Mouse (Mus musculus) intestine, embryonic 16.5 days (tissue): Measurements from ENCODE around the gene Tent4b. TPM values are rescaled to one million over a fixed set of nuclear protein-coding genes. Genes with fewer than 3 reads are reported as not detected.

ENCODE experiments used
- ATAC-seq: fragments of 200-750 bp; cut with Nextera tagmentation; 2 replicates; pipeline ENCODE4 v1.8.0; 2017; ENCODE audit warnings: moderate TSS enrichment, moderate library complexity
- H3K27ac ChIP-seq: fragments of 300-500 bp; sonication (generic); 2 replicates; pipeline ENCODE4 v1.5.1; 2014; ENCODE audit warnings: mild to moderate bottlenecking, low read length
- H3K27me3 ChIP-seq: fragments of 300-500 bp; sonication (generic); replicated peaks from 2 replicates; pipeline ENCODE4 v1.6.1; 2014; ENCODE audit warnings: low read length, control low read depth, mixed read lengths; ENCODE audit not compliant: control insufficient read depth, insufficient read depth
- H3K36me3 ChIP-seq: fragments of 300-500 bp; sonication (generic); 2 replicates; pipeline ENCODE4 v1.6.1; 2014; ENCODE audit warnings: low read length, control low read depth; ENCODE audit not compliant: control insufficient read depth, insufficient read depth
- H3K4me1 ChIP-seq: fragments of 300-500 bp; sonication (generic); 2 replicates; pipeline ENCODE4 v1.6.1; 2014; ENCODE audit warnings: low read length, control low read depth, mixed read lengths; ENCODE audit not compliant: control insufficient read depth, insufficient read depth
- H3K4me2 ChIP-seq: fragments of 300-500 bp; sonication (generic); 2 replicates; pipeline ENCODE4 v1.6.1; 2014; ENCODE audit warnings: low read depth, low read length, control low read depth
- H3K4me3 ChIP-seq: fragments of 300-500 bp; sonication (generic); 2 replicates; pipeline ENCODE4 v1.5.1; 2014; ENCODE audit warnings: mild to moderate bottlenecking, low read length
- H3K9ac ChIP-seq: fragments of 300-500 bp; sonication (generic); 2 replicates; pipeline ENCODE4 v1.6.1; 2014; ENCODE audit warnings: low read depth, low read length
- H3K9me3 ChIP-seq: fragments of 300-500 bp; sonication (generic); 2 replicates; pipeline ENCODE4 v1.6.1; 2016; ENCODE audit warnings: low read length, control low read depth; ENCODE audit not compliant: control insufficient read depth
- WGBS: fragments of 180-500 bp; shearing (Covaris S2); extraction: QIAGEN DNeasy Blood & Tissue Kit; methylation state at CpG from one replicate; pipeline ENCODE4 v1.1.7; 2014; 5-methylcytosine and 5-hydroxymethylcytosine counted together
- polyA plus RNA-seq: library from polyadenylated mRNA; unstranded; fragments of >200 nt; fragmentation: Nextera tagmentation; extraction: Ambion mirVana; gene quantifications from 2 replicates; pipeline ENCODE4 v1.2.1, GENCODE M21; 2015

Gene Tent4b
- polyA plus RNA-seq, 1 experiment from 2014 or later, result 3.4 TPM

DNA sequence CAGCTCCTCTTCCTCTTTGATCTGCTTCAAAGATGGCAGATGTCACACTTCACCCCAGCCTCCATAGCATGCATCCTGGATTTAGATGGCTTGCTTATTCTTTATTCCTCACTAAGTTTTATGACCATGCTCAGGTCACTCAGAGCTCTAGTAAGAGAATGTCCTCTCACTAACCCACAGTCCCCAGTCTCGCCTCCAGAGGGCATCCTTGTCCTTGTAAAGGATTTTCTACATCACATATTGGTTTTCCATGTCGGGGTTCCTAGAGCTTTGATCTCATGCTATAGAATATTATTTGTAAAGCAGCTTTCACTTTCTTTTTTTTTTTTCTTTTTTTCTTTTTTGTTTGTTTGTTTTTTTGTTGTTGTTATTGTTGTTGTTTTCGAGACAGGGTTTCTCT, 53.8 kb downstream of the Tent4b start:
- no peak for ATAC-seq

GRCm38 (mm10) chr8:88254957-88255356, 55.9 kb downstream of the Tent4b start:
- H3K4me3 ChIP-seq, result no peak overlapping the region
- H3K9ac ChIP-seq, result no peak overlapping the region
- H3K36me3 ChIP-seq, result peaks cover 4% of the 10 kb centered on the region
- no peaks in the 10 kb centered on the region for H3K4me1 ChIP-seq
- no peak for ATAC-seq
- H3K4me2 ChIP-seq, result no peak overlapping the region
- no peak overlapping the region for H3K27ac ChIP-seq
- WGBS, result 88% methylated on average over 7 of the region's 7 CpGs
- no peaks in the 10 kb centered on the region for H3K27me3 ChIP-seq
- H3K9me3 ChIP-seq, result no peaks in the 10 kb centered on the region

More for the DNA sequence above, 53.8 kb downstream of the Tent4b start:
- Histone ChIP-seq H3K36me3 (peaks cover 4% of the 10 kb centered on the region), H3K4me3 (no peak overlapping the region), H3K4me2 (no peak overlapping the region), H3K27ac (no peak overlapping the region), H3K27me3 (no peaks in the 10 kb centered on the region), H3K9me3 (no peaks in the 10 kb centered on the region), H3K9ac (no peak overlapping the region), H3K4me1 (no peaks in the 10 kb centered on the region)
- 81% methylated on average over 3 of the region's 3 CpGs for WGBS

- ATAC-seq, result no peak
- WGBS, result 61% methylated on average over 6 of the region's 6 CpGs
- H3K27ac ChIP-seq, result no peak overlapping the region
Observed at GRCm38 (mm10) chr8:88258024-88258423, 59.0 kb downstream of the Tent4b start.

DNA sequence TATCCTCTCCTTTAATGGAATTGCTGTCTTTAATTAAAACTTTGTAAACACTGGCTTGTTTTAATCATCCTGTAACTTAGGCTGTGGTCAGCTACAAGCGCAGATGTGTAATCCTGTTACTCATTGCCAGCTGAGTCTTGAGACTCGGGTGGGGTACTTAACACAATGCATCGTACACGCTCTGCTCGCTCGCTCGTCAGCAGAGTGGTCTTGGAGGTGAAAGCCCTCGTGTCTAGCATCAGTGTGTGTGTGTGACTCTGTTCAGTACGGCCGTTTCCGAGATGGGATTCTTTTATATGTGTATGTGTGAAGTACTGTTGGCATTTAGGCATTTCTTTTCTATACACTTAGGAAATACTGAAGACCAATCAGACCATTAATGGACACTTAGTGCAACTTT, 59.5 kb downstream of the Tent4b start:
- Histone ChIP-seq H3K27me3 (no peaks in the 10 kb centered on the region), H3K9me3 (no peaks in the 10 kb centered on the region), H3K4me3 (no peak overlapping the region), H3K36me3 (no peaks in the 10 kb centered on the region; the same call in 1 of the 2 replicates), H3K27ac (no peak overlapping the region), H3K4me1 (no peaks in the 10 kb centered on the region), H3K4me2 (no peak overlapping the region), H3K9ac (no peak overlapping the region)
- 84% methylated on average over 11 of the region's 11 CpGs for WGBS
- ATAC-seq, result no peak

More at GRCm38 (mm10) chr8:88258024-88258423, 59.0 kb downstream of the Tent4b start:
- Histone ChIP-seq H3K9me3 (no peaks in the 10 kb centered on the region), H3K9ac (no peak overlapping the region), H3K4me2 (no peak overlapping the region), H3K4me3 (no peak overlapping the region), H3K27me3 (no peaks in the 10 kb centered on the region), H3K36me3 (no peaks in the 10 kb centered on the region; the same call in 1 of the 2 replicates), H3K4me1 (no peaks in the 10 kb centered on the region)

DNA sequence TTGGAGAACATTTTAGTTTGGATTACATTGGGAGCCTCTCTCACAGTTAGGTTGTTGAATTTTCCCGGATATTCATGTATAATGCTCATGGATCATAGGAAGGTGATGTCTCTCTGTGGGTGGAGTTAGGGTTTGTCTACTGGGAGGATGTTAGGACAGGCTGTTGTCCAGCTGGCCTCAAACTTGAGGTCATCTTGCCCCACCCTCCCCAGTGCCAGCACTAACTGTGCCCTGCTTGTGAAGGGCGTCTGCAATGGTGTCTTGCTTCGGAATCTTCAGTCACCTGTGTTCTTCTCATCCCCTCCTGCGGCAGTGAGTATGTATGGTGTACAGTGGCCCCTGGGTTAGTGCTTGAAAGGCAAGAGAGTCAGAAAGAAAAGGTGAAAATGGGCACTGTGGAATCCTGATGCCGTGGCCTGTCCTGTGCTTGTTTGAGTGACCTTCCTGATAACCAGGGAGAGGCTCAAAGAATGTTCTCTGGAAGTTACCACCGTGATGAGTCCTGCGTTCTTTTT, 61.5 kb downstream of the Tent4b start:
- no peak for ATAC-seq
- WGBS, result 83% methylated on average over 7 of the region's 7 CpGs

DNA sequence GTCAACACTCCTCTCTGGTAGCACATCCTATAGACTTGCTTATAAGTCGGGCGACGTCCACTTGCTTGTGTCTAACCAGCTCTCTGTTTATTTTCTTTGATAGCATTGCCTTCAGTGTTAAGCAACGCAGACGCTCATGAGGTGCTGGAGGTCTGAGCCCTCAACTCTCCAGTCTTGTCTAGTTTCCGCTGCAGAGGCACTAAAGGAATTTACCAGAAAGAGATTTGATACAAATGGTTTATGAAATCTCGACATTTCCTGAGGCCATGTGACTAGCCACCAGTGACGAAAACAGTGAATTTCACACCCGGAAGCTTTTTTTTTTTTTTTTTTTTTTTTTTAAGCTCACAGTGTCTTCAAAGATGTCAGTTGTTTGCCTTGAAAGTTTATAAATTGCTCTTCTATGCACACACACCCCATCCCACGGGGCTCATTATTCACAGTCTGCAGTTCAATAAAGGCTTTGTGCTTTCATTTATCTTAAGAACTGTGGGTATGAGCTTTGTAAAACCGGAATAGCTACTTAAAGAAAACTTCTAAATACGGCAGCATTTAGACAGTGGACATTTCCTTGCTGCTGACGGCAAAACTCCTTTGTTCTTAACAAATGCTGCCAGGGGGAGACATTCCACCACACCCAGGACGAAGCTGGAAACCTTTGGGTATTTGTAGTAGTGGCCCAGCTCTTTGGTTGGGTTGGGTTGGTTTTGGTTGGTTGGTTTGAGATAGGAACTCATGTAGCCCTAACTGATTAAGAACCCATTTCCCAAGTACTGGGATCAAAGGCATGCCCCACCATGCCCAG, 64.0 kb downstream of the Tent4b start:
- H3K4me3 ChIP-seq, result no peak overlapping the region
- H3K9me3 ChIP-seq, result no peaks in the 10 kb centered on the region
- no peaks in the 10 kb centered on the region for H3K36me3 ChIP-seq
- H3K27me3 ChIP-seq, result no peaks in the 10 kb centered on the region
- no peak overlapping the region for H3K9ac ChIP-seq
- H3K4me1 ChIP-seq, result peaks cover 5% of the 10 kb centered on the region; the same call in 1 of the 2 replicates
- H3K4me2 ChIP-seq, result no peak overlapping the region
- no peak overlapping the region for H3K27ac ChIP-seq
- ATAC-seq, result no peak; the same call in 1 of the 2 replicates
- WGBS, result 27% methylated on average over 14 of the region's 14 CpGs

More for the DNA sequence above, 61.5 kb downstream of the Tent4b start:
- Histone ChIP-seq H3K9me3 (no peaks in the 10 kb centered on the region), H3K27me3 (no peaks in the 10 kb centered on the region), H3K4me3 (no peak overlapping the region), H3K4me2 (no peak overlapping the region), H3K36me3 (no peaks in the 10 kb centered on the region; the same call in 1 of the 2 replicates), H3K4me1 (peaks cover 2% of the 10 kb centered on the region; the same call in 1 of the 2 replicates), H3K9ac (no peak overlapping the region), H3K27ac (no peak overlapping the region)

DNA sequence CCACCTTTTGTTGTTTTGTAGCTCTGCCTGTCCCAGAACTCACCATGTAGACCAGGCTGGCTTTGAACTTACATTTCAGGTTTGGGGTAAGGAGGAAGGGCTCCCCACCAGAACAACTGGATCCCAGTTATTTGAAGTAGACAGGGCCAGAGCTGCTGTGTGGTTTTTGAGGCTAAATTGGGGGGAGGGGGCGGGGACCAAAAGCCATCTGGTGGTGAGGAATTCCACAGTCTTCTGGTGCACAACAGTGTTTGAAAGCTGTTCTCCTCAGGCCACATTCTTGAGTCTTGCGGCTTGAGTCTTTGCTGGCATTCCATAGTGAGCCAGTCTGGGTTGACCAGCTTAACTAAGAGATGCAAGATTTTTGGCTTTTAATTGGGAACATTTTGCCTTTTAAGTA, 66.5 kb downstream of the Tent4b start:
- Histone ChIP-seq H3K9me3 (no peaks in the 10 kb centered on the region), H3K9ac (no peak overlapping the region), H3K36me3 (no peaks in the 10 kb centered on the region), H3K4me3 (no peak overlapping the region), H3K4me2 (no peak overlapping the region), H3K4me1 (peaks cover 5% of the 10 kb centered on the region; the same call in 1 of the 2 replicates), H3K27me3 (no peaks in the 10 kb centered on the region), H3K27ac (no peak overlapping the region)
- no peak for ATAC-seq
- WGBS, result 19% methylated on average over 2 of the region's 2 CpGs

GRCm38 (mm10) chr8:88266170-88266800, 67.3 kb downstream of the Tent4b start:
- WGBS, result 42% methylated on average over 10 of the region's 10 CpGs
- H3K27me3 ChIP-seq, result no peaks in the 10 kb centered on the region
- peaks cover 5% of the 10 kb centered on the region; the same call in 1 of the 2 replicates for H3K4me1 ChIP-seq
- no peaks in the 10 kb centered on the region for H3K9me3 ChIP-seq
- ATAC-seq, result no peak
- no peak overlapping the region for H3K4me2 ChIP-seq
- H3K4me3 ChIP-seq, result no peak overlapping the region
- no peak overlapping the region for H3K27ac ChIP-seq
- no peak overlapping the region for H3K9ac ChIP-seq
- no peaks in the 10 kb centered on the region for H3K36me3 ChIP-seq

DNA sequence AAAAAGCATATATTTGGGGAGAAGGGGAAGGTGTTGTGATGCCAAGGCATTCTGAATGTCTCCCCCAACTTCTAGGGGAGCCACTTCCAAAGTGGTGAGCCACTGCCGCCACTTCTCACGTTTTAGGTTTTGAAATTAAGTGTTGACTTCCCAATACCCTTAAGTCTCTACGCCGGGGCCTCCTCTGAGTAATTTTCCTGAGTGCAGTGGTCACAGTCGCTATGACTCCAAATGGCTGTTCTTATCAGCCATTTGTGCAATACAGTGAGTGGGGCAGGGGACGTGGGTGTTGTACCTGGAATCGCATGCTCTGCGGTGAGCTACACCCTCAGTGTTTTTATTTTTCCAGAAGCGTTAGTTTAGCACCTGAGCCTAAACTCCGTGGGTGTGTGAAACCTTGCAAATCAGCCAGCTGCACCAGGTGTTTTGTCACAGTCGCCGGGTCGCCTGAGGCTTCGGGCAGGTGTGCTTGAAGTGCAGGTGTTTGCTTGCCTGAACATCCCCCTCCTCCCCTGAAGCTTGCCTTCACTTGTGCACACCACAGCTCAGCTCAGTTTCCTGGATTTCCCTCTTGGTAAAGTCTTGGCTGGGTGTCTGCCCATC, 67.9 kb downstream of the Tent4b start:
- H3K27ac ChIP-seq, result no peak overlapping the region
- no peak for ATAC-seq
- WGBS, result 81% methylated on average over 14 of the region's 14 CpGs

More for the DNA sequence above, 67.9 kb downstream of the Tent4b start:
- no peaks in the 10 kb centered on the region for H3K36me3 ChIP-seq
- H3K4me1 ChIP-seq, result peaks cover 5% of the 10 kb centered on the region; the same call in 1 of the 2 replicates
- no peak overlapping the region for H3K4me2 ChIP-seq
- no peak overlapping the region for H3K4me3 ChIP-seq
- no peak overlapping the region for H3K9ac ChIP-seq
- 0 out of 2 replicates have a peak, but pooled peaks cover 2% of the 10 kb centered on the region for H3K27me3 ChIP-seq
- H3K9me3 ChIP-seq, result no peaks in the 10 kb centered on the region
